Mouse (Mus musculus) kidney, postnatal 10 days (tissue): ENCODE data around the gene Nav3.

Experiments used
- DNase-seq: peaks from one replicate; pipeline ENCODE4 v3.0.0; 2021; ENCODE audit warnings: mixed read lengths

The Nav3 gene

DNA sequence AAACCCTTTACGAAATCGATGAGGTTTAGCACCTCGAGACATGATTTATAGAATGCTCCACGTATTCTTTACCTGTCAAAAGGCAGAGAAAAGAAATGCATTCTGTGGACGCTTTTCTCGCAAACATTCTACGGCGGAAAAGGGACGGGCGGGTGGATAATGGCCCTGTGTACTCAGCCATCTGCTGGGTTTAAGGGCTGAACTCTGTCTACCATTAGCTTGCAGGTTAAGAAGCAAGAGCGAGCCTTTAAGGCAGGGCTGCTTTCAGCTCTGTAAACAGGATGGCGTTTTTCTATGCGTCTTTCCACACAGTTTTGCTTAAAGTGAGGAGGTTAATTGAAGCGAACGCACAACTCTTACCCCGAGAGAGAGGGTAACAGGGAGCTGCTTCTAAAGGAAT lies 818.3 kb downstream of the Nav3 start:
- DNase-seq: no peak
